Mouse (Mus musculus) stomach, embryonic 16.5 days (tissue): ENCODE results near the gene Ncam1. TPM values are rescaled to one million over a fixed set of nuclear protein-coding genes. Genes with fewer than 3 reads are reported as not detected.

Experiments
- ATAC-seq: fragments of 200-750 bp; cut with Nextera tagmentation; 2 replicates; pipeline ENCODE4 v1.8.0; 2017; ENCODE audit warnings: moderate number of reproducible peaks, moderate TSS enrichment; ENCODE audit not compliant: insufficient read depth, low FRiP score
- H3K27ac ChIP-seq: fragments of 300-500 bp; sonication (generic); 2 replicates; pipeline ENCODE4 v1.5.1; 2014; ENCODE audit warnings: low read length
- H3K27me3 ChIP-seq: fragments of 300-500 bp; sonication (generic); 2 replicates; pipeline ENCODE4 v1.6.1; 2014; ENCODE audit warnings: low read length, control low read depth, mixed read lengths; ENCODE audit not compliant: control insufficient read depth, insufficient read depth
- H3K36me3 ChIP-seq: fragments of 300-500 bp; sonication (generic); 2 replicates; pipeline ENCODE4 v1.6.1; 2014; ENCODE audit warnings: low read length; ENCODE audit not compliant: control insufficient read depth, insufficient read depth
- H3K4me1 ChIP-seq: fragments of 300-500 bp; sonication (generic); 2 replicates; pipeline ENCODE4 v1.6.1; 2014; ENCODE audit warnings: low read length, control low read depth, mixed read lengths; ENCODE audit not compliant: control insufficient read depth, insufficient read depth
- H3K4me2 ChIP-seq: fragments of 300-500 bp; sonication (generic); 2 replicates; pipeline ENCODE4 v1.6.1; 2014; ENCODE audit warnings: low read depth, low read length, mixed read lengths
- H3K4me3 ChIP-seq: fragments of 300-500 bp; sonication (generic); replicated peaks from 2 replicates; pipeline ENCODE4 v1.5.1; 2014; ENCODE audit warnings: mild to moderate bottlenecking, low read length
- H3K9ac ChIP-seq: fragments of 300-500 bp; sonication (generic); 2 replicates; pipeline ENCODE4 v1.6.1; 2014; ENCODE audit warnings: low read length
- H3K9me3 ChIP-seq: fragments of 300-500 bp; sonication (generic); replicated peaks from 2 replicates; pipeline ENCODE4 v1.6.1; 2016; ENCODE audit warnings: low read length, control low read depth; ENCODE audit not compliant: control insufficient read depth
- WGBS: fragments of 180-500 bp; shearing (Covaris S2); extraction: QIAGEN DNeasy Blood & Tissue Kit; methylation state at CpG from one replicate; pipeline ENCODE4 v1.1.7; 2014; 5-methylcytosine and 5-hydroxymethylcytosine counted together
- polyA plus RNA-seq: library from polyadenylated mRNA; unstranded; fragments of >200 nt; fragmentation: Nextera tagmentation; extraction: Ambion mirVana; gene quantifications from 2 replicates; pipeline ENCODE4 v1.2.1, GENCODE M21; 2015

The Ncam1 gene
- polyA plus RNA-seq, 1 experiment from 2014 or later, result 114 TPM

DNA sequence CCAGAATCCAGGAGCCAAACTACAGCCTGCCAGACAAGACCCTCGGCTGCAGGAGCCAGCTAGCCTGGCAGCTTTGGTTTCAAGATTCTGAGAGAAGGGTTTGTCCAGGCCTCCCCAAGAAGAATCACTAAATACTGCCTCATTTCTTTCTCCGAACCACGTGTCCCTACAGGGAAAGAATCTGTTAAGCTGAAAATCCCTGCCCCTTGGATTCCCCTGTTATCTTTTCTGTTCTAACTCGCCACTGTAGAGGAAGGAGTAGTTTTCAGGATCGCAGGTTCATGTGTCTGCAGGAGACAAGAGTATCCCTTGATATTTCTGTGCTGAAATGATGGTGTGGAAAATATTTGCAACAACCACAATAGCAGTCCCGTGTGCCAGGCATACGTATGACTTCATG, 310.5 kb downstream of the Ncam1 start:
- H3K4me3 ChIP-seq, result no peak overlapping the region
- H3K4me1 ChIP-seq, result 0 out of 2 replicates have a peak, but pooled peaks cover 8% of the 10 kb centered on the region
- no peak overlapping the region for H3K9ac ChIP-seq
- H3K9me3 ChIP-seq, result no peaks in the 10 kb centered on the region
- ATAC-seq, result no peak
- no peaks in the 10 kb centered on the region for H3K36me3 ChIP-seq
- no peaks in the 10 kb centered on the region for H3K27me3 ChIP-seq
- no peak overlapping the region for H3K27ac ChIP-seq
- no peak overlapping the region for H3K4me2 ChIP-seq
- 68% methylated on average over 7 of the region's 7 CpGs for WGBS

DNA sequence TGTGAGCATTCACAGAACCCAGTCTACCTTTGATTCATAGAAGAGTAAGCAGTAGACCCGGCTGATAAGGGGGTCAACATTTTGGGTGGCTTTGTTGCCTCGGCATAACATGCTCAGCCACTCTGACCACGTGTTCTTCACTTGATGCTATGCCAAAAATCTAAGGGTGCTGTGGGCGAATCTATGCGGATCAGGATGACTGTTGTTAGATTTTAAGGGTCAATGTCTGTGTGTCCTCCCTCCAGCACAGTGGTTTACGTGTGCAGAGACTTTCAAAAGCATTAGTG, 311.1 kb downstream of the Ncam1 start:
- 0 out of 2 replicates have a peak, but pooled peaks cover 8% of the 10 kb centered on the region for H3K4me1 ChIP-seq
- H3K36me3 ChIP-seq, result no peaks in the 10 kb centered on the region
- H3K27me3 ChIP-seq, result no peaks in the 10 kb centered on the region
- no peak overlapping the region for H3K4me2 ChIP-seq
- ATAC-seq, result no peak
- no peak overlapping the region for H3K4me3 ChIP-seq
- H3K9ac ChIP-seq, result no peak overlapping the region
- no peak overlapping the region for H3K27ac ChIP-seq
- WGBS, result 61% methylated on average over 6 of the region's 6 CpGs
- no peaks in the 10 kb centered on the region for H3K9me3 ChIP-seq

DNA sequence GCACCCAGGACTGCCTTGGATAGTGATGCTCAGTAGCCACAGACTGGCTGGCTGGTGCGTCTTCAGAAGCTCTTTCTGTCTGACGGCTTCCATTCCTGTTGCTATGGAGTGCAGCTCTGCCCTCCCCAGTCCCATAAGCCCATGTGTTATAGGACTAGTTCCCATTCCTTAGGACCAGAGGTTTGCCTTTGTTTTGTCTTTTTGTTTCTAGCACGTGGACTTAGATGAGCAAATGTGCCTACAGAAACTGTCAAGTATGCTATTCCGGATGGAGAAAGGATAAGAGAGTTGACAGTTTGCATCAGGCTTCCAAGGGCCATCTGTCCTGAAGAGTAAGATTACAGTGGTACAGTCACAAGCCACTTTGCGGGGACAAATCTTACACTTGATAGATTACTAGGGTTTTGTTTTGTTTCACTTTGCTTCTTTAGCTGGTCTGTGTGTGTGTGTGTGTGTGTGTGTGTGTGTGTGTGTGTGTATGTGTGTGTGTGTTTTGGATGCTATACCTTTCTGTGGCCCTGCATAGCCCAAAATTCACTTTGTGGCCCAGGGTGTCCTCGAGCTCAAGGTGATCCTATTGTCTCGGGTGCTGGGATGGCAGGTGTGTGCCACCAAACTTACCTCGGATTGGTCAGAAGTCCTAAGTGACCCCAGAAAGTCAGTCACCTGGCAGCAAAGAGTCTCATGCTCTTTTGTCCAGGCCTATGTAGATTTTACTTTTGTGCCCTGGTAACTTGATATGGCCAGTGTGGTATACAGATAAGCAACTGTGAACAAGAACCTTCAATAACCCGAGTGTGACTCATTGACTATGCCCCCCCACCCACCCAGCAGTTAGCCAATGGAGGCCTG, 311.7 kb downstream of the Ncam1 start:
- no peak overlapping the region for H3K9ac ChIP-seq
- H3K27ac ChIP-seq, result no peak overlapping the region
- H3K4me2 ChIP-seq, result no peak overlapping the region
- no peaks in the 10 kb centered on the region for H3K36me3 ChIP-seq
- WGBS, result 71% methylated on average over 9 of the region's 9 CpGs
- no peak for ATAC-seq
- H3K9me3 ChIP-seq, result no peaks in the 10 kb centered on the region
- H3K4me1 ChIP-seq, result 0 out of 2 replicates have a peak, but pooled peaks cover 8% of the 10 kb centered on the region
- no peaks in the 10 kb centered on the region for H3K27me3 ChIP-seq
- H3K4me3 ChIP-seq, result no peak overlapping the region

DNA sequence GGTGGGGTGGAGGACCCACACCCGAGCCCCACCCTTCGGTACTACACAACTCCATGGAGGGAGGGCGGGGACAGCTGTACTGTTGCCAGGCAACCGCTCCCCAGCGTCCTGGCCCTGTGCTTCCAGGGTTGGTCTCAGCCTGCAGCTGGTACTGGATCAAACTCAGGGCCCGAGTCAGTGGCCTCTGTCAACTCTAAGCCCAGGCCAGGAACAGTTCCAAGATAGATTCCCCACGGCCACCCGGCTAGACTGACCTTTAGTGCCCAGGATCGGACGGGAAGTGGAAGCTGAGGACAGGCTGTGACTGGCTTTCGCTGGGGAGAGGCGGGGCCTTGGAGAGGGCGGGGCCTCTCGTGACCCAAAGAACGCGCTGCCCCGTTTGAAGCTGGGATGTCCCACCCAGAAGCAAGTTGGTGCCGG, 312.8 kb downstream of the Ncam1 start, which contains the start of gene Ttc12:
Gene Ttc12 (minus strand): TSS at position 334 of the 420 bp plus-strand sequence.
- ATAC-seq, result peak; percentile 89
- no peaks in the 10 kb centered on the region for H3K27me3 ChIP-seq
- peak within 1 kb of the TSS; percentile 66 for H3K9ac ChIP-seq
- no peak within 1 kb of the TSS for H3K27ac ChIP-seq
- H3K9me3 ChIP-seq, result no peaks in the 10 kb centered on the region
- H3K4me2 ChIP-seq, result peak within 1 kb of the TSS; percentile 61
- 0 out of 2 replicates have a peak, but pooled peaks cover 8% of the 10 kb centered on the region for H3K4me1 ChIP-seq
- H3K36me3 ChIP-seq, result no peaks in the 10 kb centered on the region
- under 1% methylated on average over 18 of the region's 18 CpGs for WGBS
- H3K4me3 ChIP-seq, result peak within 1 kb of the TSS; percentile 62

DNA sequence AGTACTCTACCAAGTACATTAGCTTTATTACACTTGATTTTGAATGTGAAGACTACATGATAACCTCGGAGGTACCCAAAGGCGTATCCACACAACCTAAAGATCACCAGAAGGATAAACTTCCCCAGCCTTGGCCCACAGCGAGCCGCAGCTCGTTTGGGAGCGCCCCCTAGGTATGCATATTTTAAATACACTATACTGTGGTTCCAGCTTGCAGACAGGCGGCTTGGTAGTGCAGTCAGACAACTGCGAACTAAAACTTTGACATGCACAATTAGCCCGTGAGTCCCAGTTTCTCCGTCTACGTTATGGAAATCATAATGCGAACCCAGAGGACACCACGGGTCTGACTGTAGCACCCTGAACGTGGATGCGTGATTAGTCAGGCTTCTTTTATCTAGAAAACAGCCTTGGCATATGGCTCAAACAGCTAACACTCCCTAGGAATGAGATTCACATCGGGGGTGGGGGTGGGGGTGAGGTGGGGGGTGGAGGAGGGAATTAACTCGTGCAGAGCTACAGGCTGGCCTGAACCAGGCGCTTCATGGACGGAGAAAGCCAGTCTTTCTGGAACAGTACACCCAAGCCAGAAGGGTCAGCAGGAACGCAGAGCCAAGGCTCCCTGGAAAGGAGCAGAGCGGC, 313.4 kb downstream of the Ncam1 start:
- WGBS, result 3% methylated on average over 21 of the region's 21 CpGs
- H3K27ac ChIP-seq, result no peak overlapping the region
- H3K9me3 ChIP-seq, result no peaks in the 10 kb centered on the region
- H3K27me3 ChIP-seq, result no peaks in the 10 kb centered on the region
- H3K4me3 ChIP-seq, result peak overlapping the region; percentile 62
- peak overlapping the region; percentile 66 for H3K9ac ChIP-seq
- 0 out of 2 replicates have a peak, but pooled peaks cover 8% of the 10 kb centered on the region for H3K4me1 ChIP-seq
- no peaks in the 10 kb centered on the region for H3K36me3 ChIP-seq
- peak overlapping the region; percentile 61 for H3K4me2 ChIP-seq
- 0 out of 2 replicates have a peak, but pooled peaks have one; percentile 14 for ATAC-seq

DNA sequence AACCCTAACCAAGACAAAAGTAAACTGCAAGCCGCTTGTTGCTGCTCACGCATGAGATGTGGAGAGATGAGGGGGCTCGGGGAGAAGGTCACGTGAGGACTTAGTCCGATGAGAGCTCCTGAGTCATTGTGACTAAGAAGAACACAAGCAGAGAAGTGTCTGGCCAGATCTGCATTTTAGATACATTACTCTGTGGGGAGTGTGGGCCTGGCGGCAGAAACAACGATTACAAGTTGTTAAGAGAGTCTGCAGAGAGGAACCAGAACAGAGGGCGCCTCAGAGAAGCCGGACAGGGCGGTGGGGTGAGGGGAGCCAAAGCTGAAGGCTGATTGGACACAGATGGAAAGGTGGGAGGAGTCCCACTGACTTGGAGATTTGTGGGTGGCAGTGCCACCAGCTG, 315.4 kb downstream of the Ncam1 start:
- H3K4me2 ChIP-seq, result no peak overlapping the region
- H3K27ac ChIP-seq, result no peak overlapping the region
- H3K27me3 ChIP-seq, result no peaks in the 10 kb centered on the region
- no peaks in the 10 kb centered on the region for H3K36me3 ChIP-seq
- WGBS, result 51% methylated on average over 10 of the region's 10 CpGs
- no peak for ATAC-seq
- H3K9me3 ChIP-seq, result no peaks in the 10 kb centered on the region
- 0 out of 2 replicates have a peak, but pooled peaks cover 8% of the 10 kb centered on the region for H3K4me1 ChIP-seq
- no peak overlapping the region for H3K4me3 ChIP-seq
- no peak overlapping the region for H3K9ac ChIP-seq

DNA sequence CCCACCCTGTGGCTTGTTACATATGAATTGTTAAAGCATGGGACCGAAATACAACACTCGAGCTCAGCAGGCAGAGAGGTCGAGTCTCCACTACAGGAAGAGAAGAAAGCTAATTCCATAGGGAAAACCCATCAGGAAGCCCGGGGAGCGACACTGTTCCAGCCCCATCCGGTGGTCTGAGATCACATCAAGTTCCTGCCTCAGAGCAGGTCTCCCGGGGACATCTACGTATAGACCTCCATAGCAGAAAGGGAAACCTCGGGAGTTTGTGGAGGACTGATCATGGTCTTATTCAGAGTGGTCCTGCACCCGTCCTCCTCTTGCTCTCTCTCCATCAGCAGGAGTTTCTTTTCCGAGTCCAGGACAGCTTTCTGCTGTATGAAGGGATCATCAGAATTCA, 326.6 kb downstream of the Ncam1 start:
- Histone ChIP-seq H3K36me3 (no peaks in the 10 kb centered on the region), H3K4me3 (no peak overlapping the region), H3K27ac (no peak overlapping the region), H3K4me2 (no peak overlapping the region), H3K4me1 (no peaks in the 10 kb centered on the region), H3K9ac (no peak overlapping the region), H3K27me3 (no peaks in the 10 kb centered on the region), H3K9me3 (no peaks in the 10 kb centered on the region)
- WGBS, result 67% methylated on average over 11 of the region's 11 CpGs
- no peak for ATAC-seq

DNA sequence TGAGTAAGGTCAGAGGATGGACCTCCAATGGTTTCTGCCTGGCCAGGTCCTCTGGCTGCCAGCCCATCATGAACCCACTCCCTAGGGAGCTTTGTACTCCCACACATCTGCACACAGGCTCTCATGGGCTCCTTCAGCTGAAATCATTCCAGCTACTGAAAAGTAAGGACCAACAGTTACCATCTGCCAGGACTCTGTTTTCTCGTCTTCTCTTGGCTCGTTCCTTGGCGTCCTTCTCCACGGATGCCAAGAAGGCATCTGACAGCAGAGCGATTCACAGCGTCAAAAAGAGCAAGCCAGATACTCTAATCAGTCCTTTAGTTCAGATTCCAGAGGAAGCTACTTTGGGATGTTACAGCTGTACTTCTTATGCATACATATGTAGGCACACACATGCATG, 327.8 kb downstream of the Ncam1 start:
- ATAC-seq, result no peak
- H3K9ac ChIP-seq, result no peak overlapping the region
- no peaks in the 10 kb centered on the region for H3K36me3 ChIP-seq
- no peak overlapping the region for H3K27ac ChIP-seq
- H3K27me3 ChIP-seq, result no peaks in the 10 kb centered on the region
- no peak overlapping the region for H3K4me2 ChIP-seq
- H3K9me3 ChIP-seq, result no peaks in the 10 kb centered on the region
- no peaks in the 10 kb centered on the region for H3K4me1 ChIP-seq
- WGBS, result 87% methylated on average over 6 of the region's 6 CpGs
- no peak overlapping the region for H3K4me3 ChIP-seq

DNA sequence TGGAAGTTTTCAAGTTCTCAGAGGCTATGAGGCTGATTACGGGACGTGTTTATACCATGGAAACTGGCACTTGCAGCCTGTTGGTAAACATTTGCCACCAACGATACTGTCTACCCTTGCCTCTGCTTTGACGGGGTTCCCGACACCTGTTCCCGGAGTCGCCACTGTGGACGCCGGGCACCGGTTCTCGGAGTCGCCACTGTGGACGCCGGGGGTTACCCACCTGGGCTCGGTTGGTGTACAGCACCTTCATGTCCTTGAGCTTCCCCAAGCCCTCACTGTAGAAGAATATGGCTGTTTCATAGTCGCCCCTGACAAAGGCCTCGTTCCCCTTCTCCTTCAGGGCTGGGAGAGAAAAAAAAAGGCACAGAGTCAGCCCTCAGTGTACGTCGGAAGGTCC, 328.7 kb downstream of the Ncam1 start:
- Histone ChIP-seq H3K4me1 (no peaks in the 10 kb centered on the region), H3K9ac (no peak overlapping the region), H3K27ac (no peak overlapping the region), H3K36me3 (no peaks in the 10 kb centered on the region), H3K4me3 (no peak overlapping the region), H3K27me3 (no peaks in the 10 kb centered on the region), H3K9me3 (no peaks in the 10 kb centered on the region), H3K4me2 (no peak overlapping the region)
- ATAC-seq, result no peak
- 92% methylated on average over 19 of the region's 19 CpGs for WGBS
